Mouse (Mus musculus) thymus, adult 2 months (tissue): ENCODE measurements around the gene Atp8a2. TPM values are rescaled to one million over a fixed set of nuclear protein-coding genes. Genes with fewer than 3 reads are reported as not detected.

Experiments used
- DNase-seq: peaks from one replicate; pipeline ENCODE4 v3.0.0; 2021
- H3K27ac ChIP-seq: fragments of 200-500 bp; 2 replicates; pipeline ENCODE4 v1.5.1; 2012; ENCODE audit warnings: low read length, control low read depth; ENCODE audit not compliant: control insufficient read depth, insufficient read depth
- H3K27me3 ChIP-seq: fragments of 200-500 bp; 2 replicates; pipeline ENCODE4 v1.6.1; 2012; ENCODE audit warnings: mild to moderate bottlenecking, low read length, moderate library complexity, mixed read lengths; ENCODE audit not compliant: control insufficient read depth, insufficient read depth
- H3K36me3 ChIP-seq: fragments of 200-500 bp; 2 replicates; pipeline ENCODE4 v1.6.1; 2012; ENCODE audit warnings: mild to moderate bottlenecking, low read length, moderate library complexity; ENCODE audit not compliant: control insufficient read depth, insufficient read depth
- H3K4me1 ChIP-seq: fragments of 200-500 bp; replicated peaks from 2 replicates; pipeline ENCODE4 v1.6.1; 2012; ENCODE audit warnings: low read length; ENCODE audit not compliant: control insufficient read depth, insufficient read depth
- H3K4me3 ChIP-seq: fragments of 200-500 bp; 2 replicates; pipeline ENCODE4 v1.5.1; 2012; ENCODE audit warnings: mild to moderate bottlenecking, low read length, control low read depth, moderate library complexity; ENCODE audit not compliant: control insufficient read depth, insufficient read depth
- CTCF ChIP-seq: fragments of 200-500 bp; IDR thresholded peaks from 2 replicates; pipeline ENCODE4 v1.5.1; 2012; ENCODE audit warnings: mild to moderate bottlenecking, control low read depth, low read length, moderate library complexity, borderline replicate concordance; ENCODE audit not compliant: control insufficient read depth, poor library complexity, insufficient read depth; ENCODE audit errors: extremely low read depth
- POLR2A ChIP-seq: fragments of 200-500 bp; IDR thresholded peaks from 2 replicates; pipeline ENCODE4 v1.6.1; 2012; ENCODE audit warnings: mild to moderate bottlenecking, low read length, control low read depth, moderate library complexity; ENCODE audit not compliant: control insufficient read depth, poor library complexity, insufficient read depth; ENCODE audit errors: extremely low read depth
- WGBS: fragments of 180-500 bp; shearing (Covaris S2); methylation state at CpG from one replicate; pipeline ENCODE4 v1.1.7; 2018; 5-methylcytosine and 5-hydroxymethylcytosine counted together
- polyA plus RNA-seq: library from polyadenylated mRNA; depleted of rRNA; stranded (reverse); fragments of >200 nt; gene quantifications from 2 replicates; pipeline ENCODE4 v1.2.3, GENCODE M21; 2012

The Atp8a2 gene
- polyA plus RNA-seq, 1 experiment: 0.38 TPM

- 67% methylated on average over 8 of the region's 8 CpGs for whole genome bisulfite sequencing
- Histone ChIP-seq H3K27me3 (no peaks in the 10 kb centered on the region), H3K27ac (no peak overlapping the region), H3K36me3 (no peaks in the 10 kb centered on the region), H3K4me3 (no peak overlapping the region), H3K4me1 (no peaks in the 10 kb centered on the region)
- TF ChIP-seq CTCF: no peak
- no peak for TF ChIP-seq POLR2A
- DNase-seq: no peak
These were observed 459.2 kb downstream of the Atp8a2 start for GRCm38 (mm10) chr14:59737734-59738294.

GRCm38 (mm10) chr14:59736861-59737700 lies 459.9 kb downstream of the Atp8a2 start:
- H3K27ac ChIP-seq: no peak overlapping the region
- H3K27me3 ChIP-seq: no peaks in the 10 kb centered on the region
- H3K4me1 ChIP-seq: no peaks in the 10 kb centered on the region
- no peaks in the 10 kb centered on the region for H3K36me3 ChIP-seq
- TF ChIP-seq POLR2A (no peak), CTCF (no peak)
- no peak overlapping the region for H3K4me3 ChIP-seq
- WGBS: 99% methylated on average over 9 of the region's 9 CpGs
- DNase-seq: no peak

GRCm38 (mm10) chr14:59730043-59730390 lies 467.0 kb downstream of the Atp8a2 start:
- no peak overlapping the region for H3K27ac ChIP-seq
- 68% methylated on average over 3 of the region's 3 CpGs for WGBS
- no peak overlapping the region for H3K4me3 ChIP-seq

GRCm38 (mm10) chr14:59729298-59730042 lies 467.5 kb downstream of the Atp8a2 start:
- no peaks in the 10 kb centered on the region for H3K36me3 ChIP-seq
- no peak overlapping the region for H3K27ac ChIP-seq
- TF ChIP-seq CTCF: no peak
- no peaks in the 10 kb centered on the region for H3K27me3 ChIP-seq
- no peaks in the 10 kb centered on the region for H3K4me1 ChIP-seq
- no peak for DNase-seq
- H3K4me3 ChIP-seq: no peak overlapping the region
- WGBS: 78% methylated on average over 3 of the region's 3 CpGs

More at GRCm38 (mm10) chr14:59730043-59730390, 467.0 kb downstream of the Atp8a2 start:
- no peak for TF ChIP-seq CTCF
- no peak for TF ChIP-seq POLR2A
- H3K36me3 ChIP-seq: no peaks in the 10 kb centered on the region
- H3K4me1 ChIP-seq: no peaks in the 10 kb centered on the region
- no peaks in the 10 kb centered on the region for H3K27me3 ChIP-seq
- DNase-seq: no peak

- Histone ChIP-seq H3K4me3 (no peak overlapping the region), H3K36me3 (no peaks in the 10 kb centered on the region), H3K4me1 (no peaks in the 10 kb centered on the region), H3K27me3 (no peaks in the 10 kb centered on the region), H3K27ac (no peak overlapping the region)
- no peak for DNase-seq
- TF ChIP-seq CTCF (no peak), POLR2A (no peak)
- WGBS: 89% methylated on average over 4 of the region's 4 CpGs
These were observed 470.0 kb downstream of the Atp8a2 start for GRCm38 (mm10) chr14:59727016-59727415.

- WGBS: 96% methylated on average over 2 of the region's 2 CpGs
- DNase-seq: no peak
- H3K4me3 ChIP-seq: no peak overlapping the region
- no peaks in the 10 kb centered on the region for H3K4me1 ChIP-seq
- no peaks in the 10 kb centered on the region for H3K36me3 ChIP-seq
- H3K27ac ChIP-seq: no peak overlapping the region
- H3K27me3 ChIP-seq: no peaks in the 10 kb centered on the region
- TF ChIP-seq POLR2A: no peak
These were observed 473.8 kb downstream of the Atp8a2 start for GRCm38 (mm10) chr14:59723163-59723562.
